In the genomic region with DNA sequence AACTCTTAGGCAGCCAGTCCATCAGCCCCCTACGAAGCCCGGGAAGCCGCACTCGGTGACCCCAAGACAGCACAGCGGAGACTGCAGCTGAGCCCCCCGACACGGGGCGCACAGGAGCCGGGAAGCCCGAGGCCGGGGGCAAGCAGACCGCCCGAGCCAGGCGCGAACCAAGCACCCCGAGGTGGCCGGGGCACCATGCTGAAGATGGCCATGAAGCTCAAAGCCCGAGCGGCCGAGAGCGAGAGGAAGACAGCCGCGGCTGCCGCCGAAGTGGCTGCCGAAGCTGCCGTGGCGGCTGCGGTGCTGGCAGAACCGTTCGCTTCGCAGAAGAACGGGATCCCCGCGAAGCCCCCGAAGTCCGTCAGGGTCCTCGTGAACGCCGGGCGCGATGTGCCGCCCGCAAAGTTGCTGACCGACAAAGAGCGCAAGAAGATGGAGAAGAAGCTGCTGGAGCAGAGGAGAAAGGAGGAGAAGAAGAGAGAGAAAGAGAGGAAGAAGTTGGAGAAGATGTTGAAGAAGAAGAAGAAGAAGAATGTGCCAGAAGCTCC, we compare ENCODE assay signal across 9 mouse cellular contexts. TPM values are rescaled to one million over a fixed set of nuclear protein-coding genes. Genes with fewer than 3 reads are reported as not detected.
DNase-seq lines count a peak whose midpoint lies in the region; ATAC-seq and TF ChIP-seq lines count a peak whose summit lies in the region.
"Had no signal": no experiment of that assay in that cellular context is flagged by ENCODE, and none has a peak within 500 bp of the region (broad histone marks: within the 10 kb centered on the region; RNA-seq: fewer than 3 reads in every experiment).

No protein-coding gene starts in this region.

- H3K27me3 ChIP-seq in testis, adult 2 months (ENCODE audit: control insufficient read depth, insufficient read depth, low read length): no peaks in the 10 kb centered on the region; the same call in 1 of the 2 replicates
- H3K27me3 ChIP-seq in hindbrain, embryonic 16.5 days (replicated peaks; ENCODE audit: control insufficient read depth, insufficient read depth, low read length): no peaks in the 10 kb centered on the region
- no peaks in the 10 kb centered on the region for H3K27me3 ChIP-seq in midbrain, postnatal 0 days (ENCODE audit: insufficient read depth, low read length)
- H3K27me3 ChIP-seq: Patski had no signal

- peaks cover 15% of the 10 kb centered on the region for H3K4me1 ChIP-seq in testis, adult 2 months (ENCODE audit: control insufficient read depth, insufficient read depth, low read length)
- H3K4me1 ChIP-seq in hindbrain, embryonic 16.5 days (ENCODE audit: control insufficient read depth, insufficient read depth, low read depth, low read length): peaks cover 22% of the 10 kb centered on the region
- H3K4me1 ChIP-seq in midbrain, postnatal 0 days (ENCODE audit: insufficient read depth, low read length): peaks cover 14% of the 10 kb centered on the region

- ATAC-seq in hindbrain, embryonic 16.5 days: no peak
- no peak for ATAC-seq in midbrain, postnatal 0 days (ENCODE audit: low FRiP score)

- WGBS in hindbrain, embryonic 16.5 days: 49% methylated on average over 46 of the region's 46 CpGs
- 47% methylated on average over 46 of the region's 46 CpGs for WGBS in midbrain, postnatal 0 days

- no peaks in the 10 kb centered on the region for H3K9me3 ChIP-seq in hindbrain, embryonic 16.5 days (ENCODE audit: control insufficient read depth, low read length)
- no peaks in the 10 kb centered on the region for H3K9me3 ChIP-seq in midbrain, postnatal 0 days (ENCODE audit: low read length)

- peak overlapping the region; percentile 99 for H3K9ac ChIP-seq in hindbrain, embryonic 16.5 days (ENCODE audit: low read depth, low read length)
- peak overlapping the region; percentile 44; the same call in 1 of the 2 replicates for H3K9ac ChIP-seq in midbrain, postnatal 0 days (replicated peaks; ENCODE audit: low read length, poor library complexity, severe bottlenecking)

- peak; percentile 32 to 37 for DNase-seq in cerebellum, postnatal 25 days
- no peak for DNase-seq in cerebellum, postnatal 36 days
- DNase-seq in testis, postnatal 14 days (ENCODE audit: low spot score): no peak
- DNase-seq in midbrain, postnatal 0 days (ENCODE audit: low spot score): no peak
- DNase-seq in right cerebral cortex, adult 18-20 months: no peak
- no peak for DNase-seq in layer of hippocampus, postnatal 25 days (ENCODE audit: extremely low spot score in 1 of 2, low spot score in 1 of 2)

- TF ChIP-seq CTCF in testis, adult 2 months (IDR thresholded peaks at IDR 0.05; ENCODE audit: control insufficient read depth, insufficient read depth, insufficient replicate concordance, low read depth, low read length): no peak
- TF ChIP-seq CTCF in midbrain, postnatal 0 days (IDR thresholded peaks at IDR 0.05): no peak

- peak overlapping the region; percentile 30; the same call in 1 of the 2 replicates for H3K4me3 ChIP-seq in testis, adult 2 months (ENCODE audit: control insufficient read depth, low read depth, low read length)
- peak overlapping the region; percentile 95 for H3K4me3 ChIP-seq in hindbrain, embryonic 16.5 days (ENCODE audit: low read length)
- peak overlapping the region; percentile 98 for H3K4me3 ChIP-seq in midbrain, postnatal 0 days (ENCODE audit: low read depth, low read length)

- TF ChIP-seq POLR2A in testis, adult 2 months (IDR thresholded peaks at IDR 0.05; ENCODE audit: control insufficient read depth, low read depth, low read length): no peak

- no peaks in the 10 kb centered on the region for H3K36me3 ChIP-seq in testis, adult 2 months (ENCODE audit: control insufficient read depth, insufficient read depth, low read length)
- H3K36me3 ChIP-seq in hindbrain, embryonic 16.5 days (ENCODE audit: control insufficient read depth, insufficient read depth, low read length): no peaks in the 10 kb centered on the region
- H3K36me3 ChIP-seq in midbrain, postnatal 0 days (ENCODE audit: insufficient read depth, low read length): no peaks in the 10 kb centered on the region

- H3K27ac ChIP-seq in testis, adult 2 months (ENCODE audit: control insufficient read depth, insufficient read depth, low read depth, low read length): no peak overlapping the region
- H3K27ac ChIP-seq in hindbrain, embryonic 16.5 days (ENCODE audit: low read depth, low read length): peak overlapping the region; percentile 99
- peak overlapping the region; percentile 98 for H3K27ac ChIP-seq in midbrain, postnatal 0 days (ENCODE audit: low read depth, low read length)

- H3K4me2 ChIP-seq in hindbrain, embryonic 16.5 days (ENCODE audit: low read length): peak overlapping the region; percentile 77
- H3K4me2 ChIP-seq in midbrain, postnatal 0 days (ENCODE audit: low read depth, low read length, poor library complexity, severe bottlenecking): peak overlapping the region; percentile 76

RNA-seq across cellular contexts. Expression of a gene that starts 18.1 kb away (rescaled TPM):
- not detected in 2 replicates for polyA plus RNA-seq in testis, adult 2 months (2012; rRNA removed)
- 15.1 and 23.5 TPM in 2 replicates for polyA plus RNA-seq in hindbrain, embryonic 16.5 days (2015; fragmentation: Nextera tagmentation; extraction: Ambion mirVana)
- total RNA-seq in midbrain, postnatal 0 days (2014; rRNA removed): not detected in 2 replicates
- polyA plus RNA-seq in midbrain, postnatal 0 days (2015; fragmentation: Nextera tagmentation; extraction: Ambion mirVana): 9.8 and 10.8 TPM in 2 replicates
- 1 to 10 TPM; 2.0 to 2.6 TPM for total RNA-seq in layer of hippocampus, postnatal 25 days (2021)

RNA-seq across cellular contexts. Expression of a gene that starts 44.3 kb away (rescaled TPM):
- 139 and 161 TPM in 2 replicates for polyA plus RNA-seq in testis, adult 2 months (2012; rRNA removed)
- polyA plus RNA-seq in hindbrain, embryonic 16.5 days (2015; fragmentation: Nextera tagmentation; extraction: Ambion mirVana): 1,030 and 1,626 TPM in 2 replicates
- total RNA-seq in midbrain, postnatal 0 days (2014; rRNA removed): 1,613 and 1,637 TPM in 2 replicates
- 1,739 and 1,834 TPM in 2 replicates for polyA plus RNA-seq in midbrain, postnatal 0 days (2015; fragmentation: Nextera tagmentation; extraction: Ambion mirVana)
- 1,000 to 10,000 TPM; 1,728 to 1,971 TPM for total RNA-seq in layer of hippocampus, postnatal 25 days (2021)

Comparison
In these comparisons a context has a peak if more than half of its experiments do, and no peak if none do; other contexts are left out.
1. DNase-seq: peak in cerebellum, postnatal 25 days (2 of 2); none in cerebellum, postnatal 36 days (0 of 2), testis, postnatal 14 days (single experiment), midbrain, postnatal 0 days (single experiment), right cerebral cortex, adult 18-20 months (single experiment) and layer of hippocampus, postnatal 25 days (0 of 2).
2. H3K4me3 ChIP-seq: peak in every context shown above with its lines; median percentile 98 in midbrain, postnatal 0 days; 95 in hindbrain, embryonic 16.5 days; 30 in testis, adult 2 months.
3. RNA of a gene that starts 18.1 kb away (polyA plus RNA-seq): 15.1 to 23.5 TPM in hindbrain, embryonic 16.5 days and 9.8 to 10.8 TPM in midbrain, postnatal 0 days; not detected in testis, adult 2 months; every median in the first group is over 10 times any median in the second.